Mouse (Mus musculus): ENCODE measurements at regions not wholly inside any gene's neighbourhood (a gene's known extent, or its start where the extent isn't known, plus 50 kb on each side); places are given as distances from the start of the nearest gene placed in this dataset.

DNA sequence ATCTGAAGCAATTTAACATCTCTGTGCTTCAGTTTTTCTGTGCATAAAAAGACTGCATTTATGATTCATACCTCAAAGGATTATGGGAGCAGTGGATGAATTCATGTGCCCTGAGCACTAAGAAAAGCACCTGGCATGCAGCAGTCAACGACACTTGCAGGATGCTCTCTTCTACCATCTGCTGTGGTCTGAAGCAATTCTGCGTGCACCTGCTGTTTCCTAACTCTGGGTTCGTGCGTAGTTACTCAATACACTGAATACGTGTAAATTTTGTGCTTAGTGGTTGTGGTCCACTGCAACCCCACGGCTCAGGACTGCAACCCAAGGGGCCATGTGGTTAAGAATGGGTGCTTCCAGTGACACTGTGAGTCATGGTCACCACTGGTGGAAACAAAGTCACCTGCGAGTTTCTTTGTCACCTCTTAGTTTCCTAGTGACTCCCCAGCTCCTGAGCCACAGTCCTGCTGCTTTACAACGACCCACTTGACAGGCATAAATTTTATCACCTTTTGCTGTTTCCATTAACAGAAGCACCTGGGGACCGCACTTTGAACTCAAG, 98.7 kb upstream of the Arhgap21 start:
- H3K9me3 ChIP-seq (ENCODE audit: control insufficient read depth, low read length), result no peaks in the 10 kb centered on the region
- H3K4me1 ChIP-seq (ENCODE audit: control insufficient read depth, insufficient read depth, low read length), result no peaks in the 10 kb centered on the region
- no peaks in the 10 kb centered on the region for H3K27me3 ChIP-seq (ENCODE audit: control insufficient read depth, insufficient read depth, low read length)
- WGBS, result 92% methylated on average over 9 of the region's 9 CpGs
- DNase-seq (no peak), ATAC-seq (ENCODE audit: low FRiP score, low TSS enrichment) (no peak)
- no peak overlapping the region for H3K9ac ChIP-seq (replicated peaks; ENCODE audit: low read length)
- H3K4me2 ChIP-seq (ENCODE audit: low read length), result no peak overlapping the region
- H3K36me3 ChIP-seq (ENCODE audit: control insufficient read depth, insufficient read depth, low read length), result no peaks in the 10 kb centered on the region
- no peak overlapping the region for H3K4me3 ChIP-seq (replicated peaks; ENCODE audit: low read depth, low read length)
- H3K27ac ChIP-seq (replicated peaks; ENCODE audit: low read depth, low read length), result no peak overlapping the region

GRCm38 (mm10) chr2:21060347-21060650, 91.6 kb upstream of the Arhgap21 start:
- ATAC-seq (ENCODE audit: low FRiP score, low TSS enrichment) (peak; percentile 65; the same call in 1 of the 2 replicates), DNase-seq (peak; percentile 78)
- H3K4me1 ChIP-seq (ENCODE audit: control insufficient read depth, insufficient read depth, low read length), result peaks cover 21% of the 10 kb centered on the region
- 19% methylated on average over 2 of the region's 2 CpGs for WGBS
- no peak overlapping the region for H3K9ac ChIP-seq (replicated peaks; ENCODE audit: low read length)
- no peaks in the 10 kb centered on the region for H3K9me3 ChIP-seq (ENCODE audit: control insufficient read depth, low read length)
- peak overlapping the region; percentile 18 for H3K4me2 ChIP-seq (ENCODE audit: low read length)
- H3K27ac ChIP-seq (replicated peaks; ENCODE audit: low read depth, low read length), result peak overlapping the region; percentile 79
- no peak overlapping the region for H3K4me3 ChIP-seq (replicated peaks; ENCODE audit: low read depth, low read length)
- H3K27me3 ChIP-seq (ENCODE audit: control insufficient read depth, insufficient read depth, low read length), result no peaks in the 10 kb centered on the region
- no peaks in the 10 kb centered on the region for H3K36me3 ChIP-seq (ENCODE audit: control insufficient read depth, insufficient read depth, low read length)

DNA sequence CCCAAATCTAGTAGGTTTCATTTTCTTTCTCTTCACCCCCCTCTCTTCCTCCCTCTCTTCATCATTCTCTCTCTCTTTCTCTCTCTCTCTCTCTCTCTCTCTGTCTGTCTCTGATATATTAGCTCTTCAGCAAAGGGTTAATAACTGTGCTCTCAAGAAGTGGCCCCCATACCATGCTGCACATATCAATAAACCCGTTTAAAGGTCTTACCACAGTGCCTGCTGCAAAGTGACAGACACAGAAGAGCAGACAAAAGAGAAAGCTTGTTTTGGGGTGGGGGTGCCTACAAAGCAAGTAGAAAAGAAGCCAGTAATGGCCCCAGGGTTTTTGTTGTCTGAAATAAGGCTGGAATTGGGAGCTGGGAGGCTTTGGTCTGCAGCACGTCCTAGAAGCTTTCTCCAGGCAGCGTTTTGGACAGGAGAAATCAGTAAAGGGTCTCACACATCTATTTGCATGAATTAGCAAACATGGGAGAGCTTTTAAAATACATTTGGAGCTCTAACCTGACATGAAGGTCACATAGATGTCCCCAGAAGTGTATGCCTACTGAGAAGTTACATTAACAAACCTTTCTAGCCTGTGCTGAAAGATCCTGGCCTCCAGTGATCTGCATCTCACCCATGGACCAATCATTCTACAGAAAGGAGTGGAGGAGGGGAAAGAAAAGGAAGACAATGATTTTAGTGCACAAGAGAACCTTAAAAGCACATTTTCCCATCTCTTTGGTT, 91.1 kb upstream of the Arhgap21 start:
- peak; percentile 41; the same call in 1 of the 2 replicates for ATAC-seq (ENCODE audit: low FRiP score, low TSS enrichment)

GRCm38 (mm10) chr2:21058940-21059339, 90.3 kb upstream of the Arhgap21 start:
- Histone ChIP-seq H3K4me1 (ENCODE audit: control insufficient read depth, insufficient read depth, low read length) (peaks cover 21% of the 10 kb centered on the region), H3K27me3 (ENCODE audit: control insufficient read depth, insufficient read depth, low read length) (no peaks in the 10 kb centered on the region), H3K9me3 (ENCODE audit: control insufficient read depth, low read length) (no peaks in the 10 kb centered on the region), H3K4me3 (replicated peaks; ENCODE audit: low read depth, low read length) (no peak overlapping the region), H3K27ac (replicated peaks; ENCODE audit: low read depth, low read length) (peak overlapping the region; percentile 79; the same call in 1 of the 2 replicates), H3K4me2 (ENCODE audit: low read length) (no peak overlapping the region), H3K9ac (replicated peaks; ENCODE audit: low read length) (no peak overlapping the region), H3K36me3 (ENCODE audit: control insufficient read depth, insufficient read depth, low read length) (no peaks in the 10 kb centered on the region)
- ATAC-seq (ENCODE audit: low FRiP score, low TSS enrichment), result no peak
- 87% methylated on average over 3 of the region's 3 CpGs for WGBS
- no peak for DNase-seq

More for the DNA sequence above, 91.1 kb upstream of the Arhgap21 start:
- H3K9me3 ChIP-seq (ENCODE audit: control insufficient read depth, low read length), result no peaks in the 10 kb centered on the region
- peaks cover 21% of the 10 kb centered on the region for H3K4me1 ChIP-seq (ENCODE audit: control insufficient read depth, insufficient read depth, low read length)
- peak overlapping the region; percentile 18 for H3K4me2 ChIP-seq (ENCODE audit: low read length)
- H3K9ac ChIP-seq (replicated peaks; ENCODE audit: low read length), result no peak overlapping the region
- no peaks in the 10 kb centered on the region for H3K27me3 ChIP-seq (ENCODE audit: control insufficient read depth, insufficient read depth, low read length)
- H3K27ac ChIP-seq (replicated peaks; ENCODE audit: low read depth, low read length), result peak overlapping the region; percentile 79
- WGBS, result 2% methylated on average over 3 of the region's 3 CpGs
- peak; percentile 48 for DNase-seq
- no peaks in the 10 kb centered on the region for H3K36me3 ChIP-seq (ENCODE audit: control insufficient read depth, insufficient read depth, low read length)
- no peak overlapping the region for H3K4me3 ChIP-seq (replicated peaks; ENCODE audit: low read depth, low read length)

- WGBS, result 70% methylated on average over 5 of the region's 5 CpGs
- Histone ChIP-seq H3K4me3 (replicated peaks; ENCODE audit: low read depth, low read length) (no peak overlapping the region), H3K36me3 (ENCODE audit: control insufficient read depth, insufficient read depth, low read length) (no peaks in the 10 kb centered on the region), H3K4me1 (ENCODE audit: control insufficient read depth, insufficient read depth, low read length) (peaks cover 21% of the 10 kb centered on the region), H3K9me3 (ENCODE audit: control insufficient read depth, low read length) (no peaks in the 10 kb centered on the region), H3K9ac (replicated peaks; ENCODE audit: low read length) (no peak overlapping the region), H3K27ac (replicated peaks; ENCODE audit: low read depth, low read length) (no peak overlapping the region), H3K27me3 (ENCODE audit: control insufficient read depth, insufficient read depth, low read length) (no peaks in the 10 kb centered on the region), H3K4me2 (ENCODE audit: low read length) (no peak overlapping the region)
- DNase-seq, result no peak
- ATAC-seq (ENCODE audit: low FRiP score, low TSS enrichment), result no peak
Measured at GRCm38 (mm10) chr2:21056450-21057210, 87.9 kb upstream of the Arhgap21 start.

DNA sequence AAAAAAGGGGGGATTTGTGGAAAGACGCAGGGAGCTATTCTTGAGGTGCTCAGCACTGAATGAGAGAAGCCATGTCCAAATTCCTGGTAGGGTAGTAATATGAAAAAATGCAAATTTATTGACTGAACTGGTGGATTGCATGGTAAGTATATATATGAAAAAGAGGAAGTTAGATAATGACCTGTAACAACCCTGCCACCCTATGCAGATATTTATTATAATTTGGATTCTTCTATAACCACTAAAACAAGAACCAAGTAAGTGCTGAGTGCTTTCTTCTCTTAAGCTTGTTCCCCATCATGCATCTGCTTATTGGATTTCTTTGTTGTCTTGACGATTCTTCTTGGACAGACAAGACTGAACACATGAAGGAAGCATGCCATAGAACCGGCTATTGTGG, 86.7 kb upstream of the Arhgap21 start:
- no peak overlapping the region for H3K4me2 ChIP-seq (ENCODE audit: low read length)
- no peak overlapping the region for H3K9ac ChIP-seq (replicated peaks; ENCODE audit: low read length)
- no peaks in the 10 kb centered on the region for H3K27me3 ChIP-seq (ENCODE audit: control insufficient read depth, insufficient read depth, low read length)
- H3K9me3 ChIP-seq (ENCODE audit: control insufficient read depth, low read length), result no peaks in the 10 kb centered on the region
- ATAC-seq (ENCODE audit: low FRiP score, low TSS enrichment), result no peak
- H3K4me1 ChIP-seq (ENCODE audit: control insufficient read depth, insufficient read depth, low read length), result peaks cover 16% of the 10 kb centered on the region
- DNase-seq, result no peak
- no peaks in the 10 kb centered on the region for H3K36me3 ChIP-seq (ENCODE audit: control insufficient read depth, insufficient read depth, low read length)
- 94% methylated on average over 3 of the region's 3 CpGs for WGBS
- no peak overlapping the region for H3K4me3 ChIP-seq (replicated peaks; ENCODE audit: low read depth, low read length)
- no peak overlapping the region for H3K27ac ChIP-seq (replicated peaks; ENCODE audit: low read depth, low read length)

DNA sequence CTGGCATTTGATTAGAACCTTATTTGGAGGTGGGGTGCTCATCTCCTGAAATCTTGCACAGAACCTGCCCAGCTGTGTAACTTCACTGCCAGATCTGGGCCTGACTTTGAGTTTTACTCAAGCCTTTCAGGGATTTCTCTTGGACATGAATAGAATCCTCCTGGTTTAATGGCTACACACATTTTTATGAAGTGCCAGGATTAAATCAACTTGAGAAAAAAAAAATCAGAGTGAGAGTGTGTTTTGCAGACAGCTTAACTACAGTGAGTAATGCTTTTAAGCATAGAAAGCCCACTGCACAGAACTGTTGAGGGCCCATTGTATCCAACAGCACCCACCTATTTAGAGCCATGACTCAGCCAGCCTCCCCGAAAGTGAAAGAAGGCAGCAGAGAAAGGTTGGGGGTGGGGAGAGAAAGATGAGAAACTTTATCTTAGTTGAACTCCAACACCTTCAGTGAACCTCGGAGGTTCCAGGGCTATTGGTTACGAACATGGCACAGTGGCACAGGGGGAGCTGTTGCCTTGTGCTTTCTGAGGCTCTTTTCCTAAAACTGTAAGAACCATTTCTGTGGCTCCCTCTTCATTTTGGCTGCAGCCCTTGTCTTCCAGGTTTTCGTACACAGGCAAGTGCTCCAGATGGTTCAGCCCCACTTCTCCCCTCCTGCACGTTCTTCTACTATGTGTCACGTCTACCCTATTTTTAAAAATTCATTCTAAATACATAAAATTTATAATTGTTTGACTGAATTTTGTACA, 85.8 kb upstream of the Arhgap21 start:
- WGBS, result 85% methylated on average over 6 of the region's 6 CpGs

DNA sequence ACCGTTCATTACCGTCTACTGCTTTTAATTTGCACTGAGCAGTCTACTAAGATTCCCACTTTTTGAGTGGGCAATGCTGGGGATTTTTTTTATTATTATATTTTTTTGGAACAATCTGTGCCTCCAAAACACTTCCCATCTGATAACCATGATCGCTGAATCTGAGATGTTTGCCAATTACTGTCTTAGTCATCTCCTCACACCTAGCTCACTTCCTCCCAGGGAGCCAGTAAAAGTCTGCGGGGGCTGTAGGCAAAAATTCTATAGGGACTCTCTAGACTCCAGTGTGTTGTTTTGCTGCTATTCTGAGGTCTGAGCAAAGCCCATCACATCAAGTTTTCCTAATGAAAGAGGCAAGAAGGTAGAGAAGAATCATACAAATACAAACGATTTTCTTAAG, 84.9 kb upstream of the Arhgap21 start:
- DNase-seq, result no peak
- Histone ChIP-seq H3K4me1 (ENCODE audit: control insufficient read depth, insufficient read depth, low read length) (peaks cover 7% of the 10 kb centered on the region; the same call in 1 of the 2 replicates), H3K9ac (replicated peaks; ENCODE audit: low read length) (no peak overlapping the region), H3K4me2 (ENCODE audit: low read length) (no peak overlapping the region), H3K36me3 (ENCODE audit: control insufficient read depth, insufficient read depth, low read length) (no peaks in the 10 kb centered on the region), H3K9me3 (ENCODE audit: control insufficient read depth, low read length) (no peaks in the 10 kb centered on the region), H3K4me3 (replicated peaks; ENCODE audit: low read depth, low read length) (no peak overlapping the region), H3K27ac (replicated peaks; ENCODE audit: low read depth, low read length) (no peak overlapping the region), H3K27me3 (ENCODE audit: control insufficient read depth, insufficient read depth, low read length) (no peaks in the 10 kb centered on the region)
- WGBS, result 84% methylated on average over 5 of the region's 5 CpGs
- ATAC-seq (ENCODE audit: low FRiP score, low TSS enrichment), result no peak

More for the DNA sequence above, 85.8 kb upstream of the Arhgap21 start:
- Histone ChIP-seq H3K4me1 (ENCODE audit: control insufficient read depth, insufficient read depth, low read length) (peaks cover 7% of the 10 kb centered on the region; the same call in 1 of the 2 replicates), H3K4me3 (replicated peaks; ENCODE audit: low read depth, low read length) (no peak overlapping the region), H3K4me2 (ENCODE audit: low read length) (no peak overlapping the region), H3K36me3 (ENCODE audit: control insufficient read depth, insufficient read depth, low read length) (no peaks in the 10 kb centered on the region), H3K9me3 (ENCODE audit: control insufficient read depth, low read length) (no peaks in the 10 kb centered on the region), H3K27me3 (ENCODE audit: control insufficient read depth, insufficient read depth, low read length) (no peaks in the 10 kb centered on the region), H3K9ac (replicated peaks; ENCODE audit: low read length) (no peak overlapping the region), H3K27ac (replicated peaks; ENCODE audit: low read depth, low read length) (no peak overlapping the region)
- DNase-seq (no peak), ATAC-seq (ENCODE audit: low FRiP score, low TSS enrichment) (no peak)
